Mouse (Mus musculus): ENCODE data around the gene Mrgpre.

Gene Mrgpre

DNA sequence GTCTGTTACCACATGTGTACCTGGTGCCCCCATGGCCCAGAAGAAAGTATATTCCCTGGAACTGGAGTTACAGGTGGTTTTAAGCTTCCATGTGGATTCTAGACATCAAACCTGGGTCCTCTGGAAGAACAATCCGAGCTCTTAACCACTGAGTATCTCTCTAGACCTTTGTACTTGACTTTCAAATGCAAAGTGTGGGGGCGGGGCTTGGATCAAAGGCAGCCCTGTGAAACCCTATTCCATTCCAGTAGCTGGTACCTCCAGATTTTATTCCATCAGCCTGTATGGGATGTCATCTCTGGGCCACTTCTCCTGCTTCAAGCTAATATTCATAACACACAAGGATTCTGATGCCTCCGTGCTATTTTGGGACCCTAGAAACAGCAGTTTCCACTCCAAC lies 8.2 kb downstream of the Mrgpre start:
- DNase-seq (ENCODE audit: low spot score), result no peak

DNA sequence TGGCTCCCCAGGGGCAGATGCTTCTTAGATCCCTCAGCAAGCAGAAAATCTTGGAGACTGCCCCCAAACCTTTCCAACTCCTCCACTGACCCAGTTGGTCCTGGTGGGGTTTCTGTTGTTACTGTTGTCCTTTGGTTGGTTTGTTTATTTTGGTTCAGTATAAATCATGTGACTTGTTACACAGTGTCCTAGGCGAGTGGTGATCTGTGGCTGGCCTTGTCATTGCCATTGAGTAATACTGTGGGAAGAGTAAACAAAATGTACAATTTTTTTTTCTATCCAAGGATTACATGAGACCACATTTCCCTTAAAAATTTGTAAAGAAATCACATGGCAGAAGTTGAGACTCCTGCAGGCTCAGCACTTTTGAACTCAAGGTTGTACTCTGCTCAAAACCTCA lies 14.8 kb downstream of the Mrgpre start:
- no peak for DNase-seq (ENCODE audit: low spot score)

DNA sequence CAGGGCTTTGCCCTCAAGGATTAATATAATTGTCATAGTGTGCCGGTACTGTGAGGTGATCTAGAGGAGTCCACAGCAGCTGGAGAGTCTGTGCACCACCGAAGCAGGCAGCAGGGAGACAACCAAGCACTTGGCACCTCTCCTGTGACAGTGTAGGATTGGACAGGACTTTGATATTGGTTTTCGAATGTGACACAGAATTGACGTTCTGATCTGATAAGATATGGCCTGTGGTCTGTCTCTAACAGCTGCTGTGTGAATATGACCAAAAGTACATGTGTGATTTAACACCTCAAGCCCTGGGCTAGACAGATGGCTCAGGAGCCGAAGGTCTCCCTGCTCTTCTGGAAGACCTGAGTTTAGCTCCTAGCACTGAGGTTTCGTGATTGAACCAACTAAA lies 16.0 kb downstream of the Mrgpre start:
- no peak for DNase-seq (ENCODE audit: low spot score)

DNA sequence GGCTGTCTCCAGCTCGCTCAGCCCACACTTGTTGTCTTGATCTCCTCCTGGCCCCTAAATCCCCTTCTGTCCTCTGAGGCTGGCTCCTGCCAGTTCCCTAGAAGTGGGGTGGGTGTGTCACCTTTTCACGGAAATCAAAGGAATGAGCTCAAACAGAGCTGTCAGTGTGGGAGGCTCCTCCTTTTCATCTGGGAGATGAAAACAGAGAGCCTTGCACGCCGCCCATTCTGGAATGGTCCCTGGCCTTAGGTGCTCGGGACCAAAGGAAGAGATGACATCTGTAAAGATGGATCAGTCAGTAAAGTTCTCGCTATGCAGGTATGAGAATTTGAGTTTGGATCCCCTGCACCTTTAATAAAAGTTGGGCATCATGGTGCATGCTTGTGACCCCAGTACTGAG lies 17.4 kb downstream of the Mrgpre start, which contains the start of gene Mrgprg:
TSS of gene Mrgprg (minus strand) at position 101 of the 400 bp plus-strand sequence.
- DNase-seq (ENCODE audit: low spot score), result no peak

DNA sequence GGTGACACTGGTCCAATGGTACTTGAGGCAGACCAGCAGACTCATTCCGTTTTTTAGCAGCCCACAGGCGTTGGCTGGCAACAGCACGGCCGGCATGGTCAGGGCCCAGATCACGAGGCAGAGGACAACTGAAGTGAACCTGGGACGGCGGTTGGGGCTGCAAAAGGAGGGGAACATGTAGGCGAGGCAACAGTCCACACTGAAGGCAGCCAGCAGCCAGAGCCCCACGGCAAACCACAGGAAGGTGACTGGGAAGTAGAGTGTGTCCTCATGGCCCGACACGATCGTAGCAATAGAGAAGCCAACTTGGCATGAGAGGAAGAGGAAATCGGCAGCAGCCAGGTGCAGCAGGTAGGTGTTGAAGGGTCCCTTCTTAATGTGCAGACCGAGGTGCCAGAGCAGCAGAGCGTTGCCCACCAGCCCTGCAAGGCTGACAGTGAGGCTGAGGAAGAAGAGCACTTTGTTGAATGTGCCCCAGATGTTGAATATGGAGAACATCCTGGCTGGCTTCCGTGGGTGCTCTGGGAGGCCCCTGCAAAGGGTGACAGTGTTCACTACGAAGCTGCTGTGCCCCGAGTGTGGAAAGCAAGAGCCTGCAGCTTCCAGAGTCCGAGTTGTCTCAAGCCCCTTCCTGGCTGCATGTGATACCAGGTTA lies 19.3 kb downstream of the Mrgpre start:
- no peak for DNase-seq (ENCODE audit: low spot score)

DNA sequence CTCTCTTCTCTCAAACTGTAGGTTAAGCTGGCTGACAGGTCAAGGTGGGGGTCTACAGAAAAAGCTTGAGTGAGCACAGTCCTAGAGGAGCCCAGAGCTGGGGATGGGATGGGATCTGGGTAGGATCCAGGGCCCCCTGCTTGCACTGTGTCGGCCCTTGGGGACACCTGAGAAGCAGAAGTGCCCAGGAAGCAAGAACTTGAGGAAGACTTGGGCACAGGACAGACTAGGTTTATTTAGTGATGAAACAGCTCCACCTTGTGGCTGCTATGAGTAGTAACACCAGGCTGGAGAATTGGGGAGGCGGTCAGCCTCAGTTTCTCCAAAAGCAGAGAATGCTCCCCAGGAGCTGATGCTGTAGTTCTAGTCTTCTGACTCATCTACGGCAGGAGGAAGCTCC lies 20.5 kb downstream of the Mrgpre start:
- no peak for DNase-seq (ENCODE audit: low spot score)

DNA sequence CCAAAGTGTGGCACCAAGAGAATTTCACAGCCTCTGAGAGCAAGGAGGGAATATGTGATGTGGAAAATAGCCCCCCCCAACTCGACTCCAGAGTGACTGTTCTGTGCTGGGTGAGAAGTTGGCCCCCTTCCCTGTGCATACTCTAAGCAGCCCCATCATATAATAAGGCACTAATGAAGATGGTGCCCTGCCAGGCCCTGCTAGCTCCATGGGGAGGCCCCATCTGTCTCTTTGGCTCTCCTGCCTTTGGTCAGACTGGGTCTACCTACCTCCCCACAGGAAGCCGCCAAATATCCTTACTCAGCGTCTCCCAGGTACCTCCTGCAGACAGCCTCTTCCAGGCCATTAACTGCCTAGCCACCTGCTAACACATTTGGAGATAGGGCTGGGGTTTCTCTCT lies 25.3 kb downstream of the Mrgpre start:
- DNase-seq (ENCODE audit: low spot score), result no peak

DNA sequence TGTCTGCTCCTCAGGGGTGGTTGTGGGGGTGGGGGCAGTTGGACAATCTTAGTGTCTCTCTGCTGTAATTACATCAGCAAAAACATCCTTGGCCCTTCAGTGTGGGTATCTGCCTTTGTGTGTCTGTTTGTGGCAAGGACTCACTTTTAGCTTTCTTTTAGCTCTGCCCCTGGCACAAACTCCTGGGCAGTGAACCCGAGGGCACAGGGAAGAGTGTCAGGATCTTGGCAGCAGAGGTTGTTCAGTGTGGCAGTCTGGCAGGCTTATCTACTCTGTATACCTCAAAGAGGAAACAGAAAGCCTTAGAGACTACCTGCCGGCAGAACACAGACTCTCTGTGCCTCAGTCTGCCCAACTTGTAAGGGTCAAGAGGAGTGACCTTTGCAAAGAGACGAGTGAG lies 26.6 kb downstream of the Mrgpre start:
- DNase-seq (ENCODE audit: low spot score), result no peak

DNA sequence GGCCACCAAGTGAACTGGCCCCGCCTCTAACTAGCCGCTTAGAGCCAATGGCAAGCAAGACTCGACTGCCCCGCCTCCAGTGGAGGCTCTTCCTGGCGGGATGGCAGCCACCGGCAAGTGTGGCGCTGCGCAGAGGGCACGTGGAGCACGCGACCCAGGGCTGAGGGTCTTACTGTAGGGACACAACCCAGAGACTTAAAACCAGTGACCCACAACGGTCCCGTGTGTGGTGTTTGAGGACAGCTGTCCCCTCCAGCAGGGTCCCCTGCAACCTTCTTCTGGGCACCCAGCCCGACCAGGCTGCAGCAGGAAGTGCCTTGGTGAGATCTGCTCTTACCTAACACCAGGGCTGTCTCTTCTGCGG lies 27.3 kb downstream of the Mrgpre start:
- no peak for DNase-seq (ENCODE audit: low spot score)

DNA sequence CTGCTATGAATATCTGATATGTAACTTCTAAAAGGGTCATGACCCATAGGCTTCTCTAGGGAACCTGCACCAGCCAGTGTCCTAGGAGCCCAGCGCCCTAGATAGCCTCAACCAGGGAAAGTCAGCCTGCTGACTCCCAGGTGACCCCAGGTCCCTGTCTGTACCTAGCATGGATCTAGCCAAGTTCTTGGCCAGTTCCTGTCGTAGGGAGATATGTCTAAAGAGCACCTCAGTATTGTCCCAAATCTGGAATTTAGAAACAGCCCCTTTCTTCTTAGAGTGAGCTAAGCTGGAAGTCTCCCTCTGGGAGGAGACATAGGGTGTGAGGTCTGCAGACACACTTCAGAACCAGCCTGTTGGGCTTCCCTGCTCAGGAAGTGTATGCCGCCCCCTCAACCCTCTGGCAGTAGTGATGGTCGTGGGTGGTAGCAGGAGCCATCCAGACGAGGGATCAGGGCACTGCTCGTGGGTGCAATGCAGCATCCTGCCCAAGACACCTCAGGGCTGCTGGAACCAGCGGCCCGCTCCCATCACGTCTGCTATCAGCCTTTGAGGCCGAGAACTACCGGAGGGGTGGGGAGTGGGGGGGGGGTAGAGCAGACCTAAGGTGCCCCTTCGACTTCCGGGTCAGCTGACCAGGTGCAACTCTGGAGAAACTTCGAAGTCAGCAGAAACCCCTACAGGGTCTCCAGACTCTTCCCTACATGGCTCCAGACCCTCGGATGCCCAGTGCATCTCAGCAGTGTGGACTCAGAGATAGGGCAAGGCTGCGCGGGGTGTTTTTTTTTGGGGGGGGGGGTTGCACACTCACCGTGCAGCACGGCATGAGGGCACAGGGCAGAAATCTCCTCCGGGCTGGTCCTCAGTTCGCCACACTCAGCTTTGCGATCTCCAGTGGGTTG lies 27.9 kb downstream of the Mrgpre start, which contains the start of gene Osbpl5:
TSS of gene Osbpl5 (minus strand) at position 861 of the 902 bp plus-strand sequence.
- DNase-seq (ENCODE audit: low spot score), result no peak

DNA sequence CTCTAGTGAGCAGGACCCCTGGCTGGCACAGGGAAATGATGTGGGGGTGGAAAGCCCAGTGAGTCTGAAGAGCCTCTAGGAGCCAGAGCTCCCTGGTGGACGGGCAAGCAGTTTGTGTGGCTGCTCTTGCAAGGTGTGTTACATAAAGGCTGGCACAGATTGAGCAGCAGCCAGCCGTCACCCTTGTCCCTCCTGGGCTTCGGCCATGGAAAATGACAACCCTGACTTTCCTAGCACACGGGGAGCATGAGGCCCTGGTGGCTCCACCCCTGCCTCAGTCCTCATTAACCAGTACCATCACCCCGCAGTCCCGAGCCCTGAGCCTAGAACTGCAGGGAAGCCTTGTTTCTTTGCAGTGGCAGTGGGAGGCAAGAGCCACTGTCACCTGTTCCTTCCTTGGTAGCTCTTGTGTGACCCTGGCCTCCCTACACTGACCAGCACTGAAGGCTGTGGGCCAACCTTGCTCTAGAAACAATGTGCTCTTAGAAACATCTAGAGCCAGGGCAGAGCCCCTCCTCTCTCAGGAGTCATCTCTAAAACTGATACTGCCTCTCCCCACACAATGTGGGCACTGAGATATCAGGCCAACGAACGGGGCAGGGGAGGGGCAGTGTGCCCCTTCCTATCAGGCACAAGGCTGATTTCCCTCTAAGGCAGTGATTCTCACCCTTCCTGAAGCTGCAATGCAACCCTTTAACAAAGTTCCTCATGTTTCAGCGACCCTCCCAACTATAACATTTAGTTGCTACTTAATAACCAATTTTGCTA lies 28.8 kb downstream of the Mrgpre start:
- no peak for DNase-seq (ENCODE audit: low spot score)

DNA sequence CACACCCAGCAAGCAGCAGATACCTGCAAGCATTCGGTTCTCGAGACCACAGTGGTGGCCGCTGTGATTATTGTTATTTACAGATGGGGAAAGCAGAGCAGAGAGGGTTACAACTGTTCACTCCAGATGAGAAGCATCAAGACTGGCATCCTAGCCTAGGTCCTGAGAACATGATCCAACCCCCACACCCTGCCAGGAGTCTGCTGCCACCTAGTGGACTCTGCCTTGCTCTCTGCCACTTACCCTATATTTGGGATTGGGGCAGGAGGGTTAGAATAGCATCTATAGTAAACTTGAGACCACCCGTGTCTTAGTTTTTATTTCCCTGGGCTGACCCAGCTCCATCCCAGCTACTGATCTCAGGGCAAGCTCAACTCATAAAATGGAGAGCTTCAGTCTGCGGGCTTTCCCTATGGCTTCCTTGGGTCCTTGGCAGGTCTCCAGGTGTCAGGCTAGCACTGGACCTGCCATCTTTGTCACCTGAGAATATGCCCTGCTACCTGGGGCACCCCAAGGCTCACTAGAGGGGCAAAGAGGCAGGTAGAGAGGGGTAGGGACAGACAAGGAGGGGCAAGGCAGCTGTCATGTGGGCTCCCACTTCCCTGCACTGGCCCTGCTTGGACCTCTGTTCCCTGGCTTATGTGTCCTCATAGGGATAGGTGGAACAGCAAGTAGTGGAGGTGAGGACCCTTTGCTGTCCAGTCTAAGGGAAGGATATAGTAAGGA lies 30.1 kb downstream of the Mrgpre start:
- DNase-seq (ENCODE audit: low spot score), result no peak

DNA sequence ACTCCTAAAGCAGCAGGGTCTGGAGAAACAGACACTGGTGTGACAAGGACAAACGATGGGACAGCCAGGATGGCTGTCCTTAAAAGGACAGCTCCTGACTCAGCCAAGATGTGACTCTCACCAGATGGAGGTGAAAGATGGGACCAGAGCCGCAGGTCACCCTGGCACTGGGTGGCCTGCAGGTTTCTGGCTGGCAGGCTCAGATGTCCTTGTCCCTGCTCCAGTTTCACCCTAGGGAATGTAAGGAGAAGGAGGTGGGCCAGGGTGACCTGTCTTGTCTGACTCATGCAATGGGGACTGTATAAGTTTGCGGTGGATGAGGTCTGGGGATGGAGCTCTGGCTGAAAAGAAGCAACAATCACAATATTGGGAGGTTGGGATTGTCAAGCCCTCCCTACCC lies 31.7 kb downstream of the Mrgpre start:
- DNase-seq (ENCODE audit: low spot score), result no peak

DNA sequence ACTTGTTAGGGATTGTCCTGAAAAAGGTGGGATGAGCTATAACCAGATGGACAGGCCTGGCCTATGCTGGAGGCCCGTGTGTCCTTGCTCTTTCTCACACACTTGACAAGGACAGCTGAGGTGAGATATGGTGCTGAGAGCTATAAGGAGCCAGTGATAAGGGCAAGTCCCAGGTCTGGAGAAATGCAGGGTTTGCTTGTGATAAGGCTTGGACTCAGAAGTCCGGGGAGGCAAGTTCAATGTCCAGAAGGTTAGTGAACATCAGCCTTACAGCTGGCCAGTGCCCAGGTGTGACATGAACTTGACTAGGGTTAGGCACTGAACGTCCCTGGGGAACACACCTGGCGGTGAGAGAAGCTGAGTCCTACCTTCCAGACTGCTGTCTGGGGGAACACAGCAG lies 32.2 kb downstream of the Mrgpre start:
- DNase-seq (ENCODE audit: low spot score), result no peak

DNA sequence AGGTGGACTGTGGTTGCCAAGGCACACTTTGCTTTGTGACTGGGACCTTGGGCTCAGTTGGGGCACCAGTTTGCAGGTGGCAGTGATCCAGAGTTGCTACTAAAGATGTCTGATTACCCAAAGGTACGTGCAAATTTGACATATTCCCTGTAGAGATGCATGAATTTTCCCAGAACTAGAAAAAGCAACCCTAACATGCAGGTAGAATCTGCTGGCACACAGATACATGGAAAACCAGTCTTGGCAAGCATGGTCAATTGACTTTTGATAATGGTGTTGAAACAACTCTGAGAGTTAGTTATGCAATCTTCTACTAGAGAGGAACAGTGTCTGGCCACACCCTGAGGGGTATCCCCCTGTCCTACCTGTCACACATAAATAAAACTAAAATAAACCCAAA lies 32.9 kb downstream of the Mrgpre start:
- no peak for DNase-seq (ENCODE audit: low spot score)

DNA sequence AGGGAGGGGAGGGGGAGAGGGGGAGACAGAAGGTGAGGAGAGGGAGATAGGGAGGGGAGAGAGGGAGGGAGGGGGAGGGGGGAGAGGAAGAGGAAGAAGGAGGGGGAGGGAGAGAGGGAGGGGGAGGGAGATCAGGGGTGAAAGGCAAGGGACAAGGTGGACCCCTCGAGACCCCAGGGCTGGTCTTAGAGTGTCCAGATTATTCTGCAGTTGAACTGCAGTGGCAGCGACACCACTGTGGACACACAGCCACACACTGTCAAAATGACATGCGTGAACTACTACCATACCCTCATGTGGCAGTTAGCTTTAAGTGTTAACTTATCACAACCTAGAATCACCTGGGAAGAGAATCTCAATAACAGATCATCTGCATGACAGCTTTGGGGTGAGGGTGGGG lies 35.3 kb downstream of the Mrgpre start:
- no peak for DNase-seq (ENCODE audit: low spot score)

DNA sequence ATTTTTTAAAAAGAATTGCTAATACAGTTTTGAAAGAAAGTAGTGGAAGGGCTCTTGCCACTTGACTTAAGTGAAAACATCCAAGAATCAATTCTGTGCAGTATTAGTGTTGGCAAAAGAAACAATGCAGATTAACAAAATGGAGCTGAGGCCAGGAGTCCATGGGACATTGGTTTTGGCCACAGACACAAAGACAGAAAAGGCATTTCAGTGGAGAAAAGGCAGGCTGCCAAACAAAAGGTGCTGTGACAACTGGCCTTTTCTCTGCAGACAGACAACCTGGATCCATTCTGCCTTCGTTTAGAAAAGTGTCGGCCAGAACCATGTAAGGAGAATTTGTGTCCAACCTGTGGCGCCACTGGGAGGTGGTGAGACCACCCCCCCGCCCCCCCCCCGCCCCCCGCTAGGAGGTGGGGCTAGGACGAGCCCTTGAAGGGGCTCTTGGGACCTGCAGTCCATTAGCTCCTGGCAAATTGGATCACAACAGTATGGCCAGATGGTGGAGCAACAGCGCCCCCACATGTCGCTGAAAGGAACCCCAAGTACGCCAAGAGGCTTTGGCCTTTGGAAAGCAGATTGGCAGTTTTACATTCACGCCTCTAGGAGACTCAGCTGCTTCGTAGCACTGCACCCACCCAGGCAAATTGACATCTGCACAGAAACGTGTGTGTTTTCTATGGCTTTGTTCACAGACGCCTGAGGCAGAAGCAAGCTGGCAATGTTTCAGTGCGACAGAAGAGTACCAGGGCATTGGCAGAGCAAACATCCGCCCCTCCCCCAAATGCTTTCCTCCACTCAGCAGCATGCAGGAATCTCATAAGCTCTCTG lies 36.0 kb downstream of the Mrgpre start:
- peak; percentile 76 for DNase-seq (ENCODE audit: low spot score)

DNA sequence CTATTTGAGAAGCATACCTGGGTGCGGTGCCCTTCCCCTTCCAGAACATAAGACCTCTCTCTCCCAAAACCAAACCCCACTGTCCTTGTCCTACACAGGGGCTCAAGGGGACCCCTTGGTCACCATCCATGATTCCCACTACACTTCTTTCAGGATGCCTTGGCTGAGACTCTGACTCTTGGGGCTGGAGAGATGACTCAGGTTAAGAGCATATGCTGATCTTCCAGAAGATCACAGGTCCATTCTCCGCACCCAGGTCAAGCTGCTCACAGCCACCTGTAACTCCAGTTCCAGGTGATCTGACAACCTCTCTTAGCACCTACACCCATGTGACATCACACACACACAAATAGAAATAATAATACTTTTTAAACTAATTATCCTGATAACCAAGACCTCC lies 43.6 kb downstream of the Mrgpre start:
- no peak for DNase-seq (ENCODE audit: low spot score)

DNA sequence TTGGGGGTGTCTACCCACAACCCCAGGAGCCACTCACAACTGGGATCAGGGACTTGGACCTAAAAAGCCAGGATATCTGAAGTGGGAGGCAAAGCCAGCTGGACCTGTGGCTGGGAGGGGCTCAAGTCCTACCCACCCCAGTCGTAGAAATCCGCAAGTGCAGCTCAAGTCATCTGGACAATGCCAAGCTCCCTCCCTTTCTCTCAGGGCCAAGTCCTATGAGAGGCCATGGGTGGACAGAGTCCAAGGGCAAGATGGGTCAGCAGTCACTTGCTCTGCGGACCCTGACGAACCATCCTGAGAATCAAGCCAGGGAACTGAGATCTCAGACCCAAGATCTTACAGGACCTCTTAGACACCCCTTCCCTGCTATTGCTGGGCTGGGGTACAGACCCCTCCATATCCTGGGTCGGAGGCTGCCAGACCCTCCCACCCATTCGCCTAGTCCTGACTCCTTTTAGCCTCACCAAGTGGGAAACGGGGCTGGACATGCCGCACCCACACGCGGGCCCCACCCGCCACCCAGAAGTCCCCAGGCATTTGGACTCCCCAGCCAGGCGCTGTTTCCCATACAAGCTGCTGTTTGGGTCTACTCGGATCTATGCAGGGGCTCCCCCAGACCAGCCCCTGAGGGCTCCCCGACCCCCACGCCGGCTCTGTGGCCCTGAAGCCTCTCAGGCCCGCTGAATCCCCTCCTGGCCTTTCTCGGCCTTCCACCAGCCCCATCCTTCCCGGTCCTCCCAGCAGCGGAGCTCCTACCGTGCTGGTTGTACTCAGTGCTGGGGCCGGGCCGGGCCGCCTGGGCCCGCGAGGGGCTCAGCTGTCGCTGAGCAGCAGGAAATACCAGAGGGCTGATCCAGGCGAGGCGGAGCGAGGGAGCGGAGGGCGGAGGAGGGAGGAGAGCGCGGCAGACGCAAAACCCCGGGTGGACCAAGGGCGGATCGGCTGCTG lies 44.5 kb downstream of the Mrgpre start:
- DNase-seq (ENCODE audit: low spot score), result peak; percentile 74

DNA sequence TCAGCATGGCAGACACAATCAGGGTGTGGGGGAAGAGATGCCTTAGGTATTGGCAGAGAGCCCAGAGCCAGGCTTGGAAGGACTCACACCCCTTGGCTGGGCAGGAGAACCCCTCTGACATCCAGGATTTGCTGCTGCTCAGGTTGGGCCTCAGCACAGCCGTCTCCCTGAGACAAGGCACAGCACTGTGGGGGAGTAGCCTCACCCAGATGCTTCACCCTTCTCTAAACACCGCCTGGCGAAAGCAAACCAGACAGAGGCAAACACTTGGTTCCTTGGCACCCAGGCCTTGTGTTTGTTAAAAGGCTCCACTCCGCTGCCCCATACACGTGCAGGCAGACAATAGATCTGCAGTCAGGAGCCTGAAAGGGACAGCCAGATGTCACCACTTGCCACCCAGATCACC lies 45.7 kb downstream of the Mrgpre start:
- DNase-seq (ENCODE audit: low spot score), result no peak

All from urinary bladder, postnatal 10 days (tissue).